Mouse (Mus musculus) neural tube, embryonic 12.5 days (tissue): ENCODE measurements around the gene Sgo1. TPM values are rescaled to one million over a fixed set of nuclear protein-coding genes. Genes with fewer than 3 reads are reported as not detected.
"Not testable (repeated sequence)": the region's sequence is repeated elsewhere in the genome, so short reads cannot be mapped to it uniquely, and the experiment has no call there.

Source experiments
- ATAC-seq: fragments of 200-750 bp; cut with Nextera tagmentation; 2 replicates; pipeline ENCODE4 v1.8.0; 2017; ENCODE audit warnings: low read depth, mild to moderate bottlenecking, moderate TSS enrichment, moderate library complexity; ENCODE audit not compliant: low FRiP score
- H3K27ac ChIP-seq: fragments of 300-500 bp; sonication (generic); 2 replicates; pipeline ENCODE4 v1.5.1; 2016
- H3K27me3 ChIP-seq: fragments of 300-500 bp; sonication (generic); replicated peaks from 2 replicates; pipeline ENCODE4 v1.6.1; 2016; ENCODE audit warnings: mild to moderate bottlenecking
- H3K36me3 ChIP-seq: fragments of 300-500 bp; sonication (generic); 2 replicates; pipeline ENCODE4 v1.6.1; 2016; ENCODE audit warnings: mild to moderate bottlenecking
- H3K4me1 ChIP-seq: fragments of 300-500 bp; sonication (generic); 2 replicates; pipeline ENCODE4 v1.6.1; 2016
- H3K4me2 ChIP-seq: fragments of 300-500 bp; sonication (generic); replicated peaks from 2 replicates; pipeline ENCODE4 v1.6.1; 2016; ENCODE audit warnings: mild to moderate bottlenecking
- H3K4me3 ChIP-seq: fragments of 300-500 bp; sonication (generic); 2 replicates; pipeline ENCODE4 v1.5.1; 2016
- H3K9ac ChIP-seq: fragments of 300-500 bp; sonication (generic); 2 replicates; pipeline ENCODE4 v1.6.1; 2016; ENCODE audit warnings: mild to moderate bottlenecking
- H3K9me3 ChIP-seq: fragments of 300-500 bp; sonication (generic); 2 replicates; pipeline ENCODE4 v1.6.1; 2016; ENCODE audit warnings: mild to moderate bottlenecking
- WGBS: fragments of 180-500 bp; shearing (Covaris S2); methylation state at CpG from one replicate; pipeline ENCODE4 v1.1.7; 2016; 5-methylcytosine and 5-hydroxymethylcytosine counted together
- polyA plus RNA-seq: library from polyadenylated mRNA; unstranded; fragments of >200 nt; fragmentation: Nextera tagmentation; extraction: Ambion mirVana; gene quantifications from 2 replicates; pipeline ENCODE4 v1.2.1, GENCODE M21; 2016

Gene Sgo1
- polyA plus RNA-seq, result 27.4 and 30.0 TPM in 2 replicates

GRCm38 (mm10) chr17:53688877-53689802 lies at the start of gene Sgo1:
TSS of gene Sgo1 (minus strand) at chr17:53689333.
- peak; percentile 100 for ATAC-seq

DNA sequence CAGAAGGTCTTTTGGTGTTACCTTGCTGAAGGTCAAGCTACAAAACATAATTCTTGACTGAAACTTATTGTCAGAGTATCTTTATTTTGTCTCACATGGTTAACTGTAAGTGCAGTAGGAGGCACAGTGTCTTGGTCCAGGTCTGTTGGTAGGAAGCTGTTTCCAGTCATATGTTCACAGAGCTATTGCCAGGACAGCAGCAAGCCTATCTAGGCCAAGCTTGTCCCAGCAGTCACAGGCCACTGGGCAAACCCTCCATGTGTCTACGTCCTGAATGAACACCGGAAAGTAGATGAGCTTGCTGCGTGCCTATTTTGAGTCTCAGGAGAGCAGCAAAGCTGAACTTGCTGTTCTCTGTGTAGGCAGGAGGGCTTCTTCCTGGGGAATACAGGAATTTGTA lies 29.8 kb upstream of the Sgo1 start:
- not testable (repeated sequence) for H3K9me3 ChIP-seq, H3K4me2 ChIP-seq, H3K9ac ChIP-seq, H3K27ac ChIP-seq, H3K36me3 ChIP-seq, ATAC-seq, H3K4me1 ChIP-seq, H3K27me3 ChIP-seq, H3K4me3 ChIP-seq
- 91% methylated on average over 3 of the region's 3 CpGs for WGBS

More at GRCm38 (mm10) chr17:53688877-53689802, at the start of gene Sgo1:
- under 1% methylated on average over 78 of the region's 78 CpGs for WGBS
- Histone ChIP-seq H3K36me3 (peaks cover 5% of the 10 kb centered on the region; the same call in 1 of the 2 replicates), H3K4me2 (peak within 1 kb of the TSS; percentile 69), H3K4me1 (peaks cover 3% of the 10 kb centered on the region; the same call in 1 of the 2 replicates), H3K27me3 (no peaks in the 10 kb centered on the region), H3K9me3 (no peaks in the 10 kb centered on the region), H3K9ac (peak within 1 kb of the TSS; percentile 71), H3K4me3 (peak within 1 kb of the TSS; percentile 55), H3K27ac (peak within 1 kb of the TSS; percentile 91)

- 65% methylated on average over 1 of the region's 1 CpGs for WGBS
- no peak overlapping the region for H3K4me3 ChIP-seq
- no peak overlapping the region for H3K9ac ChIP-seq
- no peak overlapping the region for H3K27ac ChIP-seq
- no peak for ATAC-seq
- H3K27me3 ChIP-seq, result no peaks in the 10 kb centered on the region
- no peaks in the 10 kb centered on the region for H3K36me3 ChIP-seq
- no peak overlapping the region for H3K4me2 ChIP-seq
- no peaks in the 10 kb centered on the region for H3K9me3 ChIP-seq
- no peaks in the 10 kb centered on the region for H3K4me1 ChIP-seq
Observed at GRCm38 (mm10) chr17:53718474-53718873, 29.3 kb upstream of the Sgo1 start.

GRCm38 (mm10) chr17:53715161-53715560 lies 26.0 kb upstream of the Sgo1 start:
- not testable (repeated sequence) for H3K36me3 ChIP-seq, H3K4me1 ChIP-seq, H3K27ac ChIP-seq, ATAC-seq, H3K4me3 ChIP-seq, H3K4me2 ChIP-seq, H3K9me3 ChIP-seq, H3K27me3 ChIP-seq, H3K9ac ChIP-seq
- 72% methylated on average over 1 of the region's 1 CpGs for WGBS

- no peak overlapping the region for H3K27ac ChIP-seq
- no peak overlapping the region for H3K9ac ChIP-seq
- ATAC-seq, result no peak
- H3K4me2 ChIP-seq, result no peak overlapping the region
- no peak overlapping the region for H3K4me3 ChIP-seq
- no peaks in the 10 kb centered on the region for H3K36me3 ChIP-seq
- no peaks in the 10 kb centered on the region for H3K27me3 ChIP-seq
- WGBS, result 61% methylated on average over 1 of the region's 1 CpGs
- no peaks in the 10 kb centered on the region for H3K9me3 ChIP-seq
- H3K4me1 ChIP-seq, result no peaks in the 10 kb centered on the region
Observed at GRCm38 (mm10) chr17:53714453-53714852, 25.3 kb upstream of the Sgo1 start.

- H3K27ac ChIP-seq, H3K4me2 ChIP-seq, ATAC-seq, H3K4me1 ChIP-seq, H3K36me3 ChIP-seq, H3K27me3 ChIP-seq, H3K4me3 ChIP-seq, H3K9ac ChIP-seq, H3K9me3 ChIP-seq: not testable (repeated sequence)
- WGBS, result 93% methylated on average over 8 of the region's 8 CpGs
Observed at GRCm38 (mm10) chr17:53697521-53697920, 8.4 kb upstream of the Sgo1 start.

DNA sequence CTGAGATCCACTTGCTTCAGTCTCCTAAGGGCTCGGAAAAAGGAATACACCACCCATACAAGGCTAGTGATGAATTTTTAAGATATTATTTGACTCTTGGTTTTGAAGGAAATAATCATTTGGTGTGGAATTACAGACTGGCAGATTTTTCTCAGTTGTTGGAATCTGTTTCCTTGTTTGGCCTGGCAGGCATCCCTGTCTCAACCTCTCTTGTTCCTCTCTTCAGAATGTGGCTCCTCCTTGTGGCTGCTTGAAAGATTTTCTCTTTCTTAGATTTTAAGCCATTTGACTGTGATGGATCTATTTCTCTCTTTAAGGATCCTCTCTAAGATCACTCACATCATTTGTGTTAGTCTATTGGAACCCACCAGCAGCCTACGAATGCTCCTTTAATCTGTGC lies 4.9 kb upstream of the Sgo1 start:
- ATAC-seq, result no peak
- Histone ChIP-seq H3K4me2 (no peak overlapping the region), H3K9ac (no peak overlapping the region), H3K27ac (no peak overlapping the region), H3K9me3 (no peaks in the 10 kb centered on the region), H3K4me3 (no peak overlapping the region), H3K36me3 (no peaks in the 10 kb centered on the region), H3K27me3 (no peaks in the 10 kb centered on the region), H3K4me1 (no peaks in the 10 kb centered on the region)
- WGBS, result 77% methylated on average over 2 of the region's 2 CpGs

- 12% methylated on average over 7 of the region's 7 CpGs for WGBS
- Histone ChIP-seq H3K36me3 (peaks cover 5% of the 10 kb centered on the region; the same call in 1 of the 2 replicates), H3K9ac (peak overlapping the region; percentile 71), H3K4me1 (peaks cover 3% of the 10 kb centered on the region; the same call in 1 of the 2 replicates), H3K4me3 (peak overlapping the region; percentile 55), H3K4me2 (peak overlapping the region; percentile 69), H3K27ac (peak overlapping the region; percentile 91), H3K27me3 (no peaks in the 10 kb centered on the region), H3K9me3 (no peaks in the 10 kb centered on the region)
- ATAC-seq, result peak; percentile 29
Observed at GRCm38 (mm10) chr17:53689946-53690345, 813 bp upstream of the Sgo1 start.

DNA sequence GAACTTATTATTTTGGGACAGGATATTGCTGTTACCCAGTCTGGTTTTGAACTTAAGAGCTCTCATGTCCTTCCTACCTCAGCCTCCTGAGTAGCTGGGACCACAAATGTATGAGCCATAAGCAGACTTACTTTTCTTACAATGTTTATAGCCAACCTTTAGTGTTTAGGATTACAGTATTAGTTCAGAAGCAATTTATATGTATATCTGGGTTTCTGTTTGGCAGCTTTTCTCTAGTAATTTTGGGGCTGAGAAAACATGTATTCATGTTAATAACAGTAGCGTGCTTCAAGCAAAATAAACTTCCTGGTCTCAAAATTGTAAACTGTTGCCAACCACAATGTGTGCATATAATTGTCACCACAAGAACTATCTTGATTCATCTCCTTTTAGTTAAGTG lies 812 bp downstream of the Sgo1 start:
- H3K4me2 ChIP-seq, result peak overlapping the region; percentile 69
- no peak overlapping the region for H3K9ac ChIP-seq
- H3K4me1 ChIP-seq, result peaks cover 3% of the 10 kb centered on the region; the same call in 1 of the 2 replicates
- no peak overlapping the region for H3K27ac ChIP-seq
- no peaks in the 10 kb centered on the region for H3K9me3 ChIP-seq
- ATAC-seq, result no peak
- peak overlapping the region; percentile 55 for H3K4me3 ChIP-seq
- no peaks in the 10 kb centered on the region for H3K27me3 ChIP-seq
- WGBS, result 22% methylated on average over 1 of the region's 1 CpGs
- peaks cover 5% of the 10 kb centered on the region; the same call in 1 of the 2 replicates for H3K36me3 ChIP-seq

DNA sequence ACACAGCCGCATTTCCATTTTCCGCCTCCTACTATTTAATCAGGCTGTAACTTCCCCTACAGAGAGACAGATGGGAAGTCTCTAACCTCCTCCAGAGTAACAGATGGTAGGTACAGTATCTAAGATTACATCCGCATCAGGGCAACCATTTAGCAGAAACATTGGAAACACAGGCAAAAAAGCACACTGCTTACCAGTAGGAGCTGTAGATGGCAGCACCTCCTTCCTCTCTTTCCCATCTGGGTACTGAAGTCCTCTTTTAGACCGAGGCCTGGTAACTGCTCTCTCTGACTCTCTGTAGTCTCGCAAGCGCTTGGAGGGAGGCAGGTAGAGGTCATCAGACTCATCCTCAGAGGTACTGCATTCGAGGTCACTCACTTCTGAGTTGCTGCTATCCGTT lies 10.4 kb downstream of the Sgo1 start:
- no peak overlapping the region for H3K4me2 ChIP-seq
- no peak overlapping the region for H3K27ac ChIP-seq
- H3K4me1 ChIP-seq, result no peaks in the 10 kb centered on the region
- H3K4me3 ChIP-seq, result no peak overlapping the region
- H3K27me3 ChIP-seq, result no peaks in the 10 kb centered on the region
- no peak overlapping the region for H3K9ac ChIP-seq
- 86% methylated on average over 8 of the region's 8 CpGs for WGBS
- H3K9me3 ChIP-seq, result no peaks in the 10 kb centered on the region
- H3K36me3 ChIP-seq, result peaks cover 18% of the 10 kb centered on the region
- ATAC-seq, result 0 out of 2 replicates have a peak, but pooled peaks have one; percentile 44

DNA sequence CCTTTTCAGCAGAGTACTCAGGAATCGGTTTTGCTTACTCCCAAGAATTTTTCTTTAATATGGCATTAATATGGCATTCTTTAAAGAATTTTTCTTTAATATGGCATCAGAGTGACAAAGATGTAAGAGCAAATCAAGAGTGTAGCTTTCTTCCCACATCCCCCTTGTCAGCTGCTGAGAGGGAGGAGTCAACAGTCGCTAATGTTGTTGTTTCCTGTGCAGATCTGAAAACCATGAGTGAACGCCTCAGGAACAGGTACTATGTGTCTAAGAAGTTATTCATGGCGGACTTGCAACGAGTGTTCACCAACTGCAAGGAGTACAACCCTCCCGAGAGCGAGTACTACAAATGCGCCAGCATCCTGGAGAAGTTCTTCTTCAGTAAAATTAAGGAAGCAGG lies 18.7 kb downstream of the Sgo1 start:
- H3K4me1 ChIP-seq, result no peaks in the 10 kb centered on the region
- no peaks in the 10 kb centered on the region for H3K9me3 ChIP-seq
- WGBS, result 96% methylated on average over 8 of the region's 8 CpGs
- H3K36me3 ChIP-seq, result peaks cover 23% of the 10 kb centered on the region
- H3K27ac ChIP-seq, result no peak overlapping the region
- H3K4me2 ChIP-seq, result no peak overlapping the region
- H3K27me3 ChIP-seq, result no peaks in the 10 kb centered on the region
- H3K4me3 ChIP-seq, result no peak overlapping the region
- no peak overlapping the region for H3K9ac ChIP-seq
- no peak for ATAC-seq

- H3K4me1 ChIP-seq, result no peaks in the 10 kb centered on the region
- no peak for ATAC-seq
- H3K9ac ChIP-seq, result no peak overlapping the region
- H3K4me2 ChIP-seq, result no peak overlapping the region
- H3K36me3 ChIP-seq, result peaks cover 18% of the 10 kb centered on the region; the same call in 1 of the 2 replicates
- no peaks in the 10 kb centered on the region for H3K27me3 ChIP-seq
- H3K27ac ChIP-seq, result no peak overlapping the region
- WGBS, result 68% methylated on average over 2 of the region's 2 CpGs
- H3K9me3 ChIP-seq, result no peaks in the 10 kb centered on the region
- no peak overlapping the region for H3K4me3 ChIP-seq
Observed at GRCm38 (mm10) chr17:53664703-53665382, 24.3 kb downstream of the Sgo1 start.
